Mouse (Mus musculus) megakaryocyte, embryonic 14.5 days (primary cell): ENCODE results near the gene Epb41l4b.

ENCODE experiments used
- FLI1 ChIP-seq: IDR thresholded peaks from 2 replicates; pipeline ENCODE4 v1.6.1; 2012; ENCODE audit warnings: low read length, inconsistent platforms, mixed read lengths
- GATA1 ChIP-seq: IDR thresholded peaks from 3 replicates; pipeline ENCODE4 v1.6.1; 2012; ENCODE audit warnings: mixed read lengths, low read length, inconsistent platforms, borderline replicate concordance

DNA sequence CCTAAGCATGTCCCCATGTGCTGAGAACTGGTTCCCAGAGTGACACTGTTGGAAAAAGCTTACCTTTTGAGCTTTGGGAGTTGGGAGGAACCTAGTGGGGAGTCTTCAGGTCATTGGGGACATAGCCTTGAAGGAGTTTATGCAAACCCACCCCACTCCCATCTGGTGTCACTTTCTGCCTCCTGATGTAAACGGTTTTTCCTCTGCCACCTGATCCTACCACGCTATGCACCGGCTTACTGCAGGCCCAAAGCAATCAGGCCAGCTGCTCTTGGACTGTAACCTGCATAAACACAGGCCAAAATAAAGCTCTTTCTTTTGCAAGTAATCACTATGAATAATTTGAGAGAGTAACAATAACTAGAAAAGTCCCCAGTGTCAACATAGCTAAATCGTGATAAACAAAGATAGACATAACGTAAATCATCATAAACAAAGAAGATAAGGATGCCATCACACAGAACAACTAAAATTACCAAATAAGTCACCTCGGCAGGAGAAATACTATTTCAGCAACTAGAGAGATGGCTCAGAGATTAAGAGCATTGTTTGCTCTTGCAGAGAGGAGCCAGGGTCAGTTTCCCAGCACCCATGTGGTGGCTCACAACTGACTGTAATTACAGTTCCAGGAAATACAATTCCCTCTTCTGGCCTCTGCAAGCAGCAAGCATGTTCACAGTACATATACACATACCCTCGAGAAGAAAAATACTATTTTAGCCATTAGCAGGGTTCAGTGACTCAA, 29.6 kb downstream of the Epb41l4b start:
- TF ChIP-seq GATA1: no peak
- no peak for TF ChIP-seq FLI1
